Mouse (Mus musculus): ENCODE measurements around the gene Bach2. TPM values are rescaled to one million over a fixed set of nuclear protein-coding genes. Genes with fewer than 3 reads are reported as not detected.

Bach2 gene
- total RNA-seq (2023) = 331 TPM

GRCm38 (mm10) chr4:32238366-32238854, at the start of gene Bach2:
Gene Bach2 (plus strand): TSS chr4:32238804.

GRCm38 (mm10) chr4:32602660-32603059, 364.1 kb downstream of the Bach2 start, which contains the start of gene Gja10:
Gene Gja10 (minus strand): TSS chr4:32602760.

GRCm38 (mm10) chr4:32615034-32615881, 376.7 kb downstream of the Bach2 start, which contains the start of gene Casp8ap2:
Gene Casp8ap2 (plus strand): TSS chr4:32615451.

